Mouse (Mus musculus) liver, embryonic 14.5 days (tissue): Measurements from ENCODE around the gene Oscp1. TPM values are rescaled to one million over a fixed set of nuclear protein-coding genes. Genes with fewer than 3 reads are reported as not detected.

ENCODE experiments used
- ATAC-seq: fragments of 200-750 bp; cut with Nextera tagmentation; 2 replicates; pipeline ENCODE4 v1.8.0; 2017; ENCODE audit warnings: moderate number of reproducible peaks, mild to moderate bottlenecking, moderate library complexity; ENCODE audit not compliant: insufficient read depth
- DNase-seq, 3 experiments: peaks; one replicate each; pipeline ENCODE4 v3.0.0-alpha.2; 2012 to 2013; ENCODE audit warnings: low read depth in 3 of 3, low spot score in 3 of 3
- H3K27ac ChIP-seq: fragments of 300-500 bp; sonication (generic); 2 replicates; pipeline ENCODE4 v1.5.1; 2014; ENCODE audit warnings: moderate library complexity, mild to moderate bottlenecking, control low read depth, inconsistent platforms
- H3K27me3 ChIP-seq: fragments of 300-500 bp; sonication (generic); 2 replicates; pipeline ENCODE4 v1.6.1; 2014; ENCODE audit warnings: mild to moderate bottlenecking, low read length, moderate library complexity; ENCODE audit not compliant: control insufficient read depth, insufficient read depth
- H3K36me3 ChIP-seq: fragments of 300-500 bp; sonication (generic); replicated peaks from 2 replicates; pipeline ENCODE4 v1.6.1; 2014; ENCODE audit warnings: low read depth; ENCODE audit not compliant: control insufficient read depth, insufficient read depth
- H3K4me1 ChIP-seq, 2 experiments: fragments of 200-500 bp in 1 of 2; fragments of 300-500 bp in 1 of 2; sonication (generic) in 1 of 2; replicated peaks; 2 replicates each; pipeline ENCODE4 v1.6.1; 2012 to 2014; ENCODE audit warnings: antibody characterized with exemption in 1 of 2, inconsistent platforms in 1 of 2, low read length in 1 of 2; ENCODE audit not compliant: control insufficient read depth in 2 of 2, insufficient read depth in 2 of 2
- H3K4me2 ChIP-seq: fragments of 300-500 bp; sonication (generic); 2 replicates; pipeline ENCODE4 v1.6.1; 2014; ENCODE audit warnings: low read depth, mild to moderate bottlenecking, control low read depth, moderate library complexity
- H3K4me3 ChIP-seq, 2 experiments: fragments of 200-500 bp in 1 of 2; fragments of 300-500 bp in 1 of 2; sonication (generic) in 1 of 2; 2 replicates each; pipeline ENCODE4 v1.5.1; 2012 to 2014; ENCODE audit warnings: low read depth in 2 of 2, low read length in 2 of 2, mild to moderate bottlenecking in 2 of 2, control low read depth in 1 of 2, inconsistent platforms in 1 of 2, moderate library complexity in 1 of 2; ENCODE audit not compliant: insufficient read depth in 1 of 2
- H3K9ac ChIP-seq: fragments of 300-500 bp; sonication (generic); replicated peaks from 2 replicates; pipeline ENCODE4 v1.6.1; 2014; ENCODE audit warnings: mild to moderate bottlenecking, control low read depth, moderate library complexity
- H3K9me3 ChIP-seq: fragments of 300-500 bp; sonication (generic); 2 replicates; pipeline ENCODE4 v1.6.1; 2016; ENCODE audit warnings: low read length, mixed read lengths; ENCODE audit not compliant: control insufficient read depth
- CTCF ChIP-seq: IDR thresholded peaks from 2 replicates; pipeline ENCODE4 v1.5.1; 2016; ENCODE audit warnings: antibody characterized with exemption, low read depth, control low read depth
- EP300 ChIP-seq: IDR thresholded peaks from 2 replicates; pipeline ENCODE4 v1.6.1; 2016; ENCODE audit warnings: antibody characterized with exemption, low read depth
- WGBS: fragments of 180-500 bp; shearing (Covaris S2); extraction: QIAGEN DNeasy Blood & Tissue Kit; methylation state at CpG from one replicate; pipeline ENCODE4 v1.1.7; 2014; ENCODE audit not compliant: insufficient replicate concordance; 5-methylcytosine and 5-hydroxymethylcytosine counted together
- polyA plus RNA-seq, 2 experiments: library from polyadenylated mRNA; depleted of rRNA in 1 of 2; stranded (reverse) in 1 of 2; unstranded in 1 of 2; fragments of >200 nt; fragmentation: Nextera tagmentation in 1 of 2; extraction: Ambion mirVana in 1 of 2; gene quantifications; 2 replicates each; pipeline versions ENCODE4 v1.2.1 to v1.2.3; 2012 to 2014

Oscp1 gene
- polyA plus RNA-seq, 2 experiments: 0.29 to 1.8 TPM

GRCm38 (mm10) chr4:126115871-126116521 is 57.6 kb downstream of the Oscp1 start:
- H3K9me3 ChIP-seq: no peaks in the 10 kb centered on the region
- H3K4me2 ChIP-seq: no peak overlapping the region
- no peaks in the 10 kb centered on the region for H3K27me3 ChIP-seq
- H3K9ac ChIP-seq: no peak overlapping the region
- no peak overlapping the region for H3K27ac ChIP-seq
- ATAC-seq (no peak), DNase-seq (no peak)
- H3K36me3 ChIP-seq: no peaks in the 10 kb centered on the region
- no peak overlapping the region for H3K4me3 ChIP-seq
- 59% methylated on average over 6 of the region's 6 CpGs for WGBS
- H3K4me1 ChIP-seq: peaks cover 1 to 4% of the 10 kb centered on the region in 2 experiments
- TF ChIP-seq EP300 (no peak), CTCF (no peak)

DNA sequence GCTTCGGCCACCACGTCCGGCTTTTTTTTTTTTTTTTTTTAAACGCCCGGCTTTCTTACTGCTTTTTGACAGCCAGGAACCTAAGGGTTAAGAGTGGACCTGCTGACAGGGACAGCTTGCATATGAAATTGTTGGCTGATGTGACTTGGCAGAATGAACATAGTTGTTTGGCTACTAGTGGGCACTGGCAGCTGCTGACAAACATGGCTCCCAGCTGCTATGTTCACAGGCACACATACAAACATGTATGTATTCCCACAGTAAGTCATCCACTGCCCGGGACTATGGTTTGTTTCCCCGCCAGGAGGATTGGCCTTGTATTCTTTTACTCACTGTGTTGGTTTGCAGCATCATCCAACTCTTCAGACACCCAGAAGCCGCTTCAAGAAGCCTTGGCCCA is 58.8 kb downstream of the Oscp1 start:
- Histone ChIP-seq H3K4me2 (no peak overlapping the region), H3K4me3 (no peak overlapping the region), H3K27ac (no peak overlapping the region), H3K4me1 (no peaks in the 10 kb centered on the region), H3K9me3 (no peaks in the 10 kb centered on the region), H3K36me3 (no peaks in the 10 kb centered on the region), H3K9ac (no peak overlapping the region), H3K27me3 (no peaks in the 10 kb centered on the region)
- no peak for TF ChIP-seq CTCF
- TF ChIP-seq EP300: no peak
- DNase-seq: no peak
- ATAC-seq: no peak
- WGBS: 74% methylated on average over 8 of the region's 8 CpGs

GRCm38 (mm10) chr4:126118651-126119050 is 60.3 kb downstream of the Oscp1 start:
- no peak overlapping the region for H3K9ac ChIP-seq
- H3K9me3 ChIP-seq: no peaks in the 10 kb centered on the region
- no peaks in the 10 kb centered on the region for H3K36me3 ChIP-seq
- TF ChIP-seq CTCF: no peak
- TF ChIP-seq EP300: no peak
- DNase-seq (no peak), ATAC-seq (no peak)
- no peaks in the 10 kb centered on the region for H3K27me3 ChIP-seq
- H3K4me3 ChIP-seq: no peak overlapping the region
- no peaks in the 10 kb centered on the region for H3K4me1 ChIP-seq
- no peak overlapping the region for H3K4me2 ChIP-seq
- H3K27ac ChIP-seq: no peak overlapping the region
- 72% methylated on average over 4 of the region's 4 CpGs for WGBS

- DNase-seq: no peak
- ATAC-seq: no peak
- WGBS: 71% methylated on average over 1 of the region's 1 CpGs
- Histone ChIP-seq H3K9me3 (no peaks in the 10 kb centered on the region), H3K4me2 (no peak overlapping the region), H3K27ac (no peak overlapping the region), H3K4me3 (no peak overlapping the region), H3K36me3 (no peaks in the 10 kb centered on the region), H3K4me1 (no peaks in the 10 kb centered on the region), H3K27me3 (no peaks in the 10 kb centered on the region), H3K9ac (no peak overlapping the region)
- no peak for TF ChIP-seq CTCF
- TF ChIP-seq EP300: no peak
Observed at GRCm38 (mm10) chr4:126119051-126119450, 60.7 kb downstream of the Oscp1 start.

DNA sequence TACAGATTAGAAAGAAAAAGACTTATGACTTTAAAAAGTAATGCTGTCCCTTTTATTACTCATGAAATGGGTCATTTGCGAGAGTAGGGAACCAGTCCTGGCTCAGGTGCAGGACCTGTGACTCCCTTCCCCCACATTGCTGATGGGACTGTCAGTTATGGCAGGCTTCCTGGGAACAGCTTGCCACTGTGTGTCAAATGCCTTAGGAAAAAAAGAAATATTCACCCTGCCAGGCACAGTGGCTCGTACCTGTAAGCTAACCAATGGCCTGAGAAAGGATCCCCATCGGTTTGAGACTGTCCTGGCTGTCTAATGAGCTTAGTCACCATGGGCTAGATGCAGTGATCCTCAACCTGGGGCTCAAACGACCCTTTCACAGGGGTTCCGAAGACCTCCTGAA is 61.7 kb downstream of the Oscp1 start:
- 70% methylated on average over 5 of the region's 5 CpGs for WGBS
- ATAC-seq: no peak
- H3K36me3 ChIP-seq: no peaks in the 10 kb centered on the region

More for the DNA sequence above, 61.7 kb downstream of the Oscp1 start:
- H3K4me1 ChIP-seq: no peaks in the 10 kb centered on the region
- no peak overlapping the region for H3K4me2 ChIP-seq
- DNase-seq: no peak
- TF ChIP-seq CTCF: no peak
- TF ChIP-seq EP300: no peak
- no peaks in the 10 kb centered on the region for H3K27me3 ChIP-seq
- no peak overlapping the region for H3K4me3 ChIP-seq
- no peak overlapping the region for H3K27ac ChIP-seq
- no peaks in the 10 kb centered on the region for H3K9me3 ChIP-seq
- H3K9ac ChIP-seq: no peak overlapping the region
